Mouse (Mus musculus) cerebellum, postnatal 25 days (tissue): ENCODE measurements around the gene Nagpa.

Experiments
- DNase-seq, 2 experiments: peaks; one replicate each; pipeline ENCODE4 v3.0.0; 2021; ENCODE audit warnings: mixed read lengths in 2 of 2

Gene Nagpa

DNA sequence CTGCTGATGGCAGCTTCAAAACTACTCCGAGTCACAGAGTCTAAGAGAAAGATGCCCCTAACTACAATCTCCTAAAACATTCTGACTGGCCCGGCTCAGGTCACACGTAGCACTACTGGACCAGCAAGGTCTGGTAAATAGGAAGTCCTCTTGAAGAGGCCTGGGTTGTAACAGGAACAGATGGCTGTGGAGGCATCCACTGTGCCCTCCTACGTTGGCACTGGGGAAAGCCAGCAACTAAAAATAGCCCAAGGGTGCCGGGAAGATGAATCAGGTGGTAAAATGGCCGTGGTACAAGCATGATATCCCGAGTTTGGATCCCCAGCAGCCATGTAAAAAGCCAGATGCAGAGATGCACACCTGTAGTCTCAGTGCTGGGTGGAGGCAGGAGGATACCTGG, 17.6 kb downstream of the Nagpa start:
- peak; percentile 75 to 76 for DNase-seq

DNA sequence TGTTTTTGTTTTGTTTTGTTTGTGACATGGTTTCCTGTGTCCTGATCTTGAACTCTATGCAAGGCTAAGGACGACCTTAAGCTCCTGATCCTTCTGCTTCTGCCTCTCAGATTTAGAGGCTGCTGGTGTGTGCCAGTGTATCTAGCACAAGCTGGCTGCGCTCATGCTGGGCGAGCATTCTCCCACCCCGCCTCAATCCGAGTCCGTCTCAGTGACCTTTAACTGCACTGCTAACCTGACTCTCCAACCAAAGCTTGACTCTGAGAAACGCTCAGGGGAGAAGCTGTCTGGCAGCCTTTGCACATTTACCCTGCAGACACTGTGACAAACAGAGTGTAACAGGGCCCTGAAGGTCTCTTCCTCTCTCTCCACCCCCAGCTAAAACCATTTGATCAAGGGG, 18.1 kb downstream of the Nagpa start:
- peak in 1 of 2 experiments; percentile 51 for DNase-seq

DNA sequence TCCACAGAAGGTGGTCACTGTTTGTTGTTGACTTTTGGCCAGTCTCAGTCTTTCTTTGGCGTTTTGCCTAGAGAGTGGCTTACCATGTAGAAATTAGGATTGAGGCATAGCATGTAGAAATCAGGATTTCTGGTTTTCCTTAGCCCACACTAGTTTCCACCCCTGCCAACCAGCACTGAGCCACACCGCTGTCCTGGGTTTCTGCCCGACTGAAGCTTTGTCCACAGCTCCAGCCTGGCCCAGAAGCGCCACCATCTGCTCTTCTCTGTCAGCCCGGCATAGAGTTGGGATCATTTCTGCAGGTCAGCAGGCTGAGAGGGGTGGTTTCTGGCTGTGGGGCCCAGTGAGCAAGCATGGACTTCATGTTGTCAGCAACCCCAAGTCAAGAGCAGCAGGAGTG, 18.9 kb downstream of the Nagpa start:
- DNase-seq, result peak; percentile 64 to 68

DNA sequence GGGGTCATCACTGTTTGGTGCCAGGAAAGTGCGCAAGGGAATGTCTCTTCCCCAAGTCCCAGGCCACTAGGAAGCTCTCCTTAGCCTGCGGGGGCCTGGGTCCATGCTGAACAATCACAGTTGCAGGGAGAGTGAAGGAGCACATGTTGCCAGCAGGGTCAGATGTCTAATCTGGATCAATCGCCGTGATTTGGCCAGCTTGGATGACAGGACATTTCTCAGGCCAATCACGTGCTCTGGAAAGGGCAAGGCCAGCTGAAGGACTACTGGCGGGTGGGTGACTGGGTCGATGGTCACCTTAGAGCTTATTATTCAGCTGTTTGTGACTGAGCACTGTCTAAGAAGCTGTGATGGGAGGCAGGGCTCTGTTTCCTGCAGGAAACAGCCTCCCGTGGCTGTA, 19.7 kb downstream of the Nagpa start:
- DNase-seq, result peak in 1 of 2 experiments; percentile 29

GRCm38 (mm10) chr16:5183310-5183975, 20.4 kb downstream of the Nagpa start:
- peak; percentile 53 to 58 for DNase-seq

- DNase-seq, result no peak
These were observed 31.2 kb downstream of the Nagpa start for GRCm38 (mm10) chr16:5172636-5173035.

- DNase-seq, result peak; percentile 52 to 65
These were observed 35.0 kb downstream of the Nagpa start for GRCm38 (mm10) chr16:5168829-5169228.

- no peak for DNase-seq
These were observed 35.8 kb downstream of the Nagpa start for GRCm38 (mm10) chr16:5168038-5168437.

DNA sequence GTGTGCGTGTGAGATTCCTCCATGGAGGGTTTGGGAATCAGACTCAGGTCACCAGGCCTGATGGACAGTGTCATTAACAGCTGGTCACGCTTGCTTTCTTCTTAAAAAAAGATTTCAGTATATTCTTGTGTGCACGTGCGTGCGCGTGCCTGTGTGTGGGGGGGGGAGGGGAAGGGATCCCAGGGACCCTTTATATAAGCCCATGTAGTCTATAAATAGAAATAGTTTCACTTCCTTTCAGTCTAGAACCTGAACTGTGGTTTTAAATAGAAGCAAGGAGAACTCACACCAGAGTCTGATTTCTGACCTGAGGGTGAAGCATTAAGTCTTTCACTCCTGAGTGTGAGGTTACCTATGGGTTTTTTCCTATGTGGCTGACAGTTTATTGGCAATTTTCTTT, 39.5 kb downstream of the Nagpa start:
- no peak for DNase-seq

- DNase-seq, result no peak
These were observed 44.6 kb downstream of the Nagpa start for GRCm38 (mm10) chr16:5159248-5159647.

GRCm38 (mm10) chr16:5157113-5157512, 46.7 kb downstream of the Nagpa start:
- DNase-seq, result no peak

DNA sequence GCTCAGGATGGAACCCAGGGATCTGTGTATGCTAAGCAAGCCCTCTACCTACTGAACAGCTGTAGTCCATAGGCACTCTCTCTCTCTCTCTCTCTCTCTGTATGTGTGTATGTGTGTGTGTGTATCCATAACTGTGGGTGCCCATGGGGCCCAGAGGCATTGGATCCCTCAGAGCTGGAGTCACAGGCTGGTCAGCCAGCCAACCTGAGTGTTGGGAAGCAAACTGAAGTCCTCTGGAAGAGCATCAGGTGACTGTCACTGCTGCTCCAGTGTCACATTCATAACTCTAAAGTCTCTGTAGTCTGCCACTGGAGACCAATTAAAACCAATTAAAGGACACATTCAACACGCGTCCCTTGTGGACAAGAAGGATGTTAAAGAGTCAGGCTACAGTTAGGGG, 47.3 kb downstream of the Nagpa start:
- no peak for DNase-seq

DNA sequence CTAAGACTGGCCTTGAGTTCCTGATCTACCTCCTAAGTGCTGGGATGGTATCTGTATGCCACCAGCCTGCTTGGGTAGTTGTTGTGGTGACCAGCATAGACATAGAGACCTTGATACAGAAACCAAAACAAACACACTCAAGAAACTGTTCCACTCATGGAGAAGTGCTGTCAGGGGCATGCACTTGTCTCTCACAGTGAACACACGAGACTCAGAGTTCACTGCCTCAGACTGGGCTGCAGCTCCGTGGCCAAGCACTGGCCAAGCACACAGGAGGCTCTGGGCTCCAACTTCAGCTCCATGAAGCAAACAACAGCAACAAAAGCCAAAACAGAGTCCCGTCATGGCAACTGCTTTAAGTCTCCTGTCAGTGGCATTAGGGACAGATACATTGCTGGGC, 48.8 kb downstream of the Nagpa start:
- no peak for DNase-seq

DNA sequence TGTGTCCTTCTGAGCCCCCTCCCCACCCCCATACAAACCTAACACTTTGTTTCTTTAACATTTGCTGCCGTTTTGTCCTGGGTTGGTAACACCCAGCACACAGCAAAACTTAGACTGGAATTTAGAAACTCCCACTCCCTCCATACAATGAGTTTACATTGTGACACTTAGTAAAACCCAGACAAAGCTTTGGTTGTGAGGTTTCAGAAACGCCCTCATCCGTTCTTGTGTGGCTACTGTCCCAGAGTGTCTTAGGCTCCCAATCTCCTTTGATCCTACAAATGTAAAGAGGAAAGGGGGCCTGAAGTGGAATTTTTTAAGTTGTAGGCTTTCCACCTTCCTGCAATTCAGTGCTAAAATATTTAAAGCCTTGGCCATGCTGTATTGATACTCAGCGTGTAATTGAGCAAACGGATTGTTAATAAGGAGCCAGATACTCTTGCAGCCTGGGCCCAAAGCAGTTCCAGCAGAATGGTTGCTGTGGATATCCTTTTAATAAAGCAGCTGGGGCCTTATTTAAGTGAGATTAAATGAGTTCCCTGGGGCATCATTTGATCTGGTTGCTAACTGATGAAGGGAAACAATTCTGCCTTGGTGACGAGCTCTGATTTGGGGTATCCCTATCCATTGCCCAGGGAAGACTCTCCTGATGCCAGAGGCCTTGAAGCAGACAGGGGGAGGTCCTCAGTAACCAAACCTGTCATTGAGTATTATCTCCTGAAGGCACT, 50.3 kb downstream of the Nagpa start:
- no peak for DNase-seq

DNA sequence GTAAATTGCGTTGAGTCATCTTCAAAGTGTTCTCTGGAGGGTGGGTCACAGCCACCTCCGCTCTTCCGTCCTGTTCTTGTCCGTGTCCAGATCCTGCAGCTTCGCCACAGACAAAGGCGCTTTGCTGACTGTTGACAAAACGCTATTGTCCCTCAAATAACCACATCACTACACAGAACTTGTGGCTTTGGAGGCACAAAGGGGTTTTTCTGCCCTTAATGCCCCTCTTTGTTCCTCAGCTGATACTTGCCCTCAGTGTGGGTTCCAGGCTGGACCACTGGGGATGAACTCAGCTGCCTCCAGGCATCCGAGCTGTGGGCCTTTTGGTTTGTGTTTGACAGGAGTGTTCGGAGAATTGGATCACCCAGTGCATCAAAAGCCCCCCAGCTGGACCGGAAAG, 53.3 kb downstream of the Nagpa start:
- no peak for DNase-seq

- DNase-seq, result no peak
These were observed 56.8 kb downstream of the Nagpa start, which contains the start of gene Sec14l5 for GRCm38 (mm10) chr16:5147037-5147385. TSS of gene Sec14l5 (plus strand) at chr16:5147109.

DNA sequence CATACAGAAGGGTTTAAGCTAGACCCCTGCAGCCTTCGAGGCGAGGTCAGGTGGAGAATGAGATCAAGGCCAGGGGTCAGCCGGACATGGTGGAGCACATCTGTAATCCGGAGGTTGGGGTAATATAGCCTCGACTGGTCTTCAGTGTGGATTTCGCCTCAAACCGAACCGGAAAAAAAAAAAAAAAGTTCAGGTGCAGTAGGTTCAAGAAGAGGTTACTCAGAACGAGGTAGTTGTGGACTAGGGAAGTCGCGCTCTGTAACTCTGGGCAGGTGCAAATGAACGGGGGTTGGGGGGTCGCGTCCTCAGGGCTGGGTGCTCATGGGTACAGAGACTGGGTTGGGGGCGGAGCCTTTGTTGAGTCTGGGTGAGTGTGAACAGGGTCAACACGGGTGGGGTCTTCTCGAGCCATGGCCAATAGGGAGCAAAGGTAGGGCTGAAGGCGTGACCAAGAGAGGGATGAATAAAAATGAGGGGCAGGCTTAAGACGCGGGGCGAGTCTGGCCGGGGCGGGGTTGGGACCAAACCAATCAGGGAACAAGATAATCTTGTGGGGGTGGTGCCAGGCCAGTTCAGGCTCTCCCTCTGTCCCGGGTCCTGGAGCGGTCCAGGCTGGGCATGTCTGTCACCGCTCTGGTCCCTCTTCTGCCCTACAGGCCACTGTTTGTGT, 57.3 kb downstream of the Nagpa start:
- DNase-seq, result peak; percentile 71 to 81

DNA sequence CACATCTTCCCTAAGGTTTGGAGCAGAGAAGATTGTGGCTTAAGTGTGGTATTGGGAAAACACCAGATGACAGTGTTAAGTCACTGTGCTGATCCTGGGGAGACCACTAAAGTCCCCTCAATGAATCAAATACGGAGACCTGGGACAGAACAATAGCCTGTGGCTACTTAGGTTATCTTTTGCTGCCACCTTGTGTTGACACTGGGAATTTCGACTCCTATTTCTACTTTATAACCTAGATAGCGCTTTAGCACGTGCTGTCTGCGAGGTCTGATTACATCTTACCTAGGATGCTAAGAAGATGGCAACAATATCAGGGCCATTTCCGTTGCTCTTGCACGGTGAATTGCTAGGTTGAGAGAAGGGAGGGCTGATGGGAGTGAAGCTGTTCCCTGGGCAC, 58.2 kb downstream of the Nagpa start:
- peak; percentile 72 to 88 for DNase-seq
